Mouse (Mus musculus) ES-E14 (cell line): ENCODE measurements around the gene Ryr1. TPM values are rescaled to one million over a fixed set of nuclear protein-coding genes. Genes with fewer than 3 reads are reported as not detected.
A peak's percentile ranks its signal among the peaks of the same experiment; 100 is the strongest.

ENCODE experiments used
- DNase-seq: peaks from one replicate; pipeline ENCODE4 v3.0.0-alpha.2; 2013; ENCODE audit warnings: low read depth, low spot score
- H3K27ac ChIP-seq: 2 replicates; pipeline ENCODE4 v1.5.1; 2012; ENCODE audit warnings: low read depth, mild to moderate bottlenecking, low read length, moderate library complexity, mixed read lengths; ENCODE audit not compliant: poor library complexity, insufficient read depth, severe bottlenecking
- H3K36me3 ChIP-seq: 2 replicates; pipeline ENCODE4 v1.6.1; 2012; ENCODE audit warnings: mild to moderate bottlenecking, low read length, moderate library complexity, mixed read lengths; ENCODE audit not compliant: control insufficient read depth, poor library complexity, insufficient read depth, severe bottlenecking
- H3K4me1 ChIP-seq, 2 experiments: fragments of 150-350 bp in 1 of 2; sonication (generic) in 1 of 2; 2 replicates each; pipeline ENCODE4 v1.6.1; 2012; ENCODE audit warnings: low read length in 2 of 2, mild to moderate bottlenecking in 1 of 2, mixed read lengths in 1 of 2; ENCODE audit not compliant: control insufficient read depth in 2 of 2, insufficient read depth in 2 of 2, poor library complexity in 1 of 2
- H3K4me3 ChIP-seq, 2 experiments: fragments of 150-350 bp in 1 of 2; sonication (generic) in 1 of 2; 2 replicates each; pipeline ENCODE4 v1.5.1; 2012; ENCODE audit warnings: low read length in 2 of 2, low read depth in 1 of 2, mild to moderate bottlenecking in 1 of 2, mixed read lengths in 1 of 2; ENCODE audit not compliant: insufficient read depth in 1 of 2, poor library complexity in 1 of 2, severe bottlenecking in 1 of 2
- H3K9ac ChIP-seq: 2 replicates; pipeline ENCODE4 v1.6.1; 2012; ENCODE audit warnings: low read depth, mild to moderate bottlenecking, low read length, mixed read lengths; ENCODE audit not compliant: poor library complexity, insufficient read depth, severe bottlenecking
- H3K9me3 ChIP-seq: fragments of 150-350 bp; sonication (generic); 2 replicates; pipeline ENCODE4 v1.6.1; 2012; ENCODE audit warnings: low read depth, mild to moderate bottlenecking, low read length; ENCODE audit not compliant: control insufficient read depth, insufficient read depth
- CHD2 ChIP-seq: IDR thresholded peaks from 2 replicates; pipeline ENCODE4 v1.6.1; 2014; ENCODE audit warnings: mild to moderate bottlenecking, low read depth, low read length, inconsistent platforms
- HCFC1 ChIP-seq: IDR thresholded peaks from 2 replicates; pipeline ENCODE4 v1.6.1; 2012; ENCODE audit warnings: low read length, inconsistent platforms, borderline replicate concordance; ENCODE audit not compliant: insufficient read depth
- MAFK ChIP-seq: IDR thresholded peaks from 2 replicates; pipeline ENCODE4 v1.6.1; 2014; ENCODE audit warnings: mild to moderate bottlenecking, low read depth, low read length, inconsistent platforms; ENCODE audit not compliant: insufficient read depth
- ZC3H11A ChIP-seq: IDR thresholded peaks from 2 replicates; pipeline ENCODE4 v1.6.1; 2012; ENCODE audit warnings: low read depth, mild to moderate bottlenecking, inconsistent platforms, low read length, borderline replicate concordance
- ZNF384 ChIP-seq: IDR thresholded peaks from 2 replicates; pipeline ENCODE4 v1.6.1; 2012; ENCODE audit warnings: low read depth, low read length, inconsistent platforms
- in situ Hi-C, 2 experiments: fragments of 600-800 bp; cut with MboI; formaldehyde crosslinking; loops; one replicate each; pipeline ENCODE4 v1.15.1; 2025; ENCODE audit warnings: low sequenced_read_pairs in 2 of 2, inconsistent platforms in 1 of 2; ENCODE audit not compliant: unreplicated experiment in 2 of 2
- total RNA-seq: library from RNA; depleted of rRNA; stranded (reverse); fragments of 300-350 nt; gene quantifications from 2 replicates; pipeline ENCODE4 v1.2.3, GENCODE M21; 2012

The Ryr1 gene
- total RNA-seq, 1 experiment = 5.1 TPM

DNA sequence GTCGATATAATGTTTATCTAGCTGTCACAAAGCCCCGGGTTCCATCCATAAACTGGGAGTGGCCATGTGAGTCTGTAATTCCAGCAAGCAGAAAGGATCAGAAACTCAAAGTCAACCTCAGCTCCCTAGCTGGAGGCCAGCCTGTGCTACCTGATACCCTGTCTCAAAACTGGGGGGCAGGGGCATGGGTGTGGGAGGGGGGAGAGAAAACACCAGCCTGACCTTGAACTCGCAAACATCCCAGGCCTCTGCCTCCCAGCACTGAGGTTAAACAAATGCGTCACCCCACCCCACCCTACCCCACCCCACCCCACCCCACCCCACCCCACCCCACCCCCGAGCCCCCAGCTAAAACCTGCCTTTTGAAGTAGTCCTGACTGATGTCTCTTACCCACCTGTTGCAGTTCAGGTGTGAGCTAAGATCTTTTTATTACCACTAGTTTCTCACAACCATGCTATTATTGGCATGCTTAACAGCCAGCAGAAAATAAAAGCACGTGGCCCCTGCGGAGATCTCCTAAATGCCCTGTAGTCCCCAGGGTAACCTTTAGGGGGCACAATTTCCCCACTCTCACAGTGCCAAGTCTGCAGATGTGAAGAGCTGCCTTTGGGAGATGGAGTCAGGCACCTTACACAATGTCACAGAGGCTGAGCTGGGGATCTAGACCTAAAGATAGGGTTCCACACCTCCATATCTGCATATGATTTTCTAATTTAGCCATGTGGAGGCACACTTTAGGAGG, 1.4 kb upstream of the Ryr1 start:
- H3K9ac ChIP-seq = no peak overlapping the region
- peak; percentile 81 for DNase-seq
- in situ Hi-C loops = no loop called here
- peaks cover 7 to 18% of the 10 kb centered on the region in 2 experiments for H3K4me1 ChIP-seq
- no peaks in the 10 kb centered on the region for H3K36me3 ChIP-seq
- H3K4me3 ChIP-seq = no peak overlapping the region
- peak overlapping the region; percentile 28; the same call in 1 of the 2 replicates for H3K27ac ChIP-seq
- TF ChIP-seq MAFK (peak; percentile 69; the same call in 1 of the 2 replicates), HCFC1 (no peak), ZC3H11A (peak; percentile 52; the same call in 1 of the 2 replicates)
- no peaks in the 10 kb centered on the region for H3K9me3 ChIP-seq

- Histone ChIP-seq H3K27ac (no peak overlapping the region), H3K9me3 (no peaks in the 10 kb centered on the region), H3K36me3 (no peaks in the 10 kb centered on the region), H3K9ac (no peak overlapping the region), H3K4me3 (peak overlapping the region in 1 of 2 experiments; percentile 65; a peak in 1 of 4 replicates), H3K4me1 (peaks cover 7 to 18% of the 10 kb centered on the region in 2 experiments)
- in situ Hi-C loops = no loop called here
- TF ChIP-seq MAFK (peak; percentile 93), ZC3H11A (no peak)
- DNase-seq = no peak
These were observed 1.2 kb downstream of the Ryr1 start for GRCm38 (mm10) chr7:29123531-29124358.

DNA sequence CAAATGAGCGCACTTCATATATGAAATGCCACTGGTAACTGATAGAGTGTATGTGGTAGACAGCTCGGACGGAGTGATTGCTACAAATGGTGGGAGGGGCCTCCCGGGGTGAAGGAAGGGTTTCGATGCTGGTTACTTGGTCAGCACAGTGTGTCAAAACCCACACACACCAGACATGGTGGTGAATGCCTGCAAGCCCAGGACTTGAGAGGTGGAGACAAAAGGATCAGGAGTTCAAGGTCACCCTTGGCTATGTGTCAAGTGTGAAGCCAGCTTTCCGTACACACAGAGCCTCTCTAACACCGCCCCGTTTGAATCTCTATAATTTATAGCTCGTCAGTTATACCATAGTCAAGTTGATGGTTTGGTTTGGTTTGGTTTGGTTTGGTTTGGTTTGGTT, 2.2 kb downstream of the Ryr1 start:
- Histone ChIP-seq H3K4me3 (no peak overlapping the region), H3K9me3 (no peaks in the 10 kb centered on the region), H3K9ac (no peak overlapping the region), H3K4me1 (peaks cover 7 to 21% of the 10 kb centered on the region in 2 experiments), H3K36me3 (no peaks in the 10 kb centered on the region), H3K27ac (no peak overlapping the region)
- TF ChIP-seq CHD2 (no peak), ZNF384 (no peak), HCFC1 (no peak), ZC3H11A (no peak), MAFK (no peak)
- no peak for DNase-seq
- in situ Hi-C loops = no loop called here

DNA sequence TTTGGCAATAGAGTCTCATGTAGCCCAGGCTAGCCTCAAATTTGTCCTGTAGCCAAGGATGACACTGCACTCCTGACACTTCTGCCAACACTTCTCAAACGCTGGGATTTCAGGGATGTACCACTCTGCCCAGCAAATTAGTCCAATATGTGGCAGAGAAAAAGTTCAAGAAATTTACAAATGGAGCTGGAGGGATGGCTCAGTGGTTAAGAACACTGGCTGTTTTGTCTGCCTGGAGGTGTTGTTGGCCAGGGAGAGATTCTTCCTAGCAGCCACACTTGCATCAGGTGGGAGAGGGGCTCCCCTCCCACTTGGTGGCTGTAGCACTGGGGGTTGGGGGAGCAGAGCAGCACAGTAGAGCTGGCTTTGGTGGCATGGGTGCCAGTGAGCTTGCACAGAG, 5.5 kb downstream of the Ryr1 start:
- TF ChIP-seq CHD2 (no peak), HCFC1 (no peak), ZC3H11A (no peak), ZNF384 (no peak), MAFK (no peak)
- Histone ChIP-seq H3K9ac (no peak overlapping the region), H3K4me1 (peaks cover 3 to 16% of the 10 kb centered on the region in 2 experiments; a peak in 3 of 4 replicates), H3K36me3 (no peaks in the 10 kb centered on the region), H3K27ac (no peak overlapping the region), H3K9me3 (no peaks in the 10 kb centered on the region), H3K4me3 (no peak overlapping the region)
- DNase-seq = no peak
- in situ Hi-C loops = no loop called here
